Mouse (Mus musculus) fat pad, adult 2 months (tissue): ENCODE results near the gene Ccdc30.

ENCODE experiments used
- DNase-seq: peaks from one replicate; pipeline ENCODE4 v3.0.0-alpha.2; 2011; ENCODE audit warnings: low read depth, low spot score; ENCODE audit errors: extremely low read depth

Ccdc30 gene

DNA sequence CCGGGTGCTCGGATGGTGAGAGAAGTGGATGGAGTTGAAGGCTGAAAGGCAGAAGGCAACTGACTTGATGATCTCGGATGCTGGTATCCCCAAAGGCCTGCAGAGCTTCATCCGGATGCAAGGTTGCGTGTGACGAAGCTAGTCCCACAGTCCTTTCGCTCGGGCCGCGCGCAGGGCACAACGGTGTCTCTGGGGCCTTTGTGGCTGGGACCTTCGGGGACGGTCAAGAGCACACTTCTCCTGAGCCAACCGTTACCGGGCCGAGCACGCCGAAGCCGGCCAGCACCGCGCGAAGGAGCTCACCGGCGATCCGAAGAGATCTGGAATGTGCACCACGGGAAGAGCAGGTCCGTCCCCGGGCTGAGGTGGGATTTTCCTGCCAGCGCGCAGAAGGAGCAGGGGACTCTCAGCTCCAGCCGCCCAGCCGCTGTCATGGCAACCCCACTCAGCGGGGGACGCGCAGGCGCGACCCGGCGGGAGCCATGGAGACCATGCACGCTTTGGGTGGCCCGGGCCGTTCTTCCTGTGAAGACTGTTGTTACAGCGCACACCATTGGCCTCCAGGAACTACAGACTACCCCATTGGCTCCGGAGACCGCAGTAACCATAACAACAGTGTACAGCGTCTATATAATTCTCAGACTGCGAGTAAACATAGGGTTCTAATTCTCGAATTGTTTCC lies at the start of gene Ccdc30:
Ccdc30 (minus strand) TSS at position 450 of the 682 bp plus-strand sequence.
- no peak for DNase-seq

DNA sequence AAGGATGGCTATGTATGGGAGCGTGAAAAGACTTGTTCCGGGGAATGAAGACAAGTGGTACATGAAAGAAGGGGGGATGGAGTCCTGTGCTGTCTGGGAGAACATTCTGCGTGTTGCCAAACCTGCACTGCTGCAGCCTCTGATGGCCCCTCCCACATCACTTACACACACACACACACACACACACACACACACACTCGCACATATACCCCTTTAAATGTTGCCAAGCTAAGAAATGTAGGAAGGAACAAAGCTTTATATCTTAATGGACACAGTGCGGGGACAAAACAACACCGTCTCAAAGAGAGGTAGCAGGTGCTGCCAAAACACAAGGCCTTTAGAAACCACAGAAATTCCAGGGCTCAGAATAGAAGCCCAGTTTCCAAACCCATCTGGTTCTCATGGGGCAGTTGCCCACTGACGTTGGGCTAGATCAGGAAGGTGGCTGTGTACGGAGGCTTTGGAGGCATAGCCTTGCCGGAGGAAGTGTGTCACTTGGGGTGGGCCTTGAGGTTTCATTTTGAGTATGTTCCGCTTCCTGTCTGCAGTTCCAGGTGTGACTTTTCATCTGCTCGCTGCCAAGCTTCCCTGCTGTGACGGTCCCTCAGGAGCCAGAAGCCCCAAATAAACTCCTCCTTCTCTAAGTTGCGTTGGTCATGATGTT lies 48.6 kb upstream of the Ccdc30 start:
- DNase-seq, result no peak

DNA sequence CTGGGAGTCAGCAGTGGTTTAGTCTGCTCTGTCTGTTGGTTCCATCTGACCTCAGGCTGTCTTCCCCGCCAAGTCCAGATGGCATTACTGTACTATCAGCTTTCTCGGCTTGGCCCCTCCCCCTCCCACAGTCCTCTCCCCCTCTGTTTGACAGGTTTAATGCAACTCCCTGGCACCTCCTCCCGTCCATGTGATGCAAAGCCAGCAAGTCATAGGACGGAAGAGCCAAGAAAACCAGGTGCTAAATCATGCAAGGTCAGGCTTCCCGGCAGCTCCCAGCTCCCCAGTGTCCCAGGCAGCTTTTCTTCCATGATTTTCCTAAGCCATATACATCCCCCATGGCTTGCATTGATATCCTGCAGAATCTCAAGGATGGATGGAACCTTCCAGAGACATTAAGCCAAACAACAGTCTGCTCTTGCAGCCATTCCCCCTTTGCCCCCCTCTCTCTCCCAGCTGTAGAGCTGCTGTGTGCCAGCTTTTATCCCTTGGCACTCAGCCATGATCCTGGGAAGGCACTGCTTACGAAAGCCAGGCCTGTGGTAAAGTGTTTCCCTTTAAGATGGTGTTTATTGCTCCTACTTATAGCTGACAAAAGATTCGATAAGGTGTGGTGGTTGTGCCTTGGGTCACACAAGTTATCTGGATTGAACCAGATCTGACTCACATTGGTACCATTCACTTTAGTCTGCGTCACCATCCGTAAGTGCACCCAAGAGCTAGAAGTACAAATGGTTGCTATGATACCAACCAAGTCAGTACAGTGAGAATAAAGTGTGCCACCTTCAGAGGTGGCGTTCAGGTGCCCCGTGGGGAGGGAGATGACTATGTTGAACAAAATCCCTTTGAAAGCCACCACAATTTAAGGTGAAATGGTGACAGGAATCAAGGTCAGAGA lies 47.8 kb upstream of the Ccdc30 start:
- peak; percentile 52 for DNase-seq

DNA sequence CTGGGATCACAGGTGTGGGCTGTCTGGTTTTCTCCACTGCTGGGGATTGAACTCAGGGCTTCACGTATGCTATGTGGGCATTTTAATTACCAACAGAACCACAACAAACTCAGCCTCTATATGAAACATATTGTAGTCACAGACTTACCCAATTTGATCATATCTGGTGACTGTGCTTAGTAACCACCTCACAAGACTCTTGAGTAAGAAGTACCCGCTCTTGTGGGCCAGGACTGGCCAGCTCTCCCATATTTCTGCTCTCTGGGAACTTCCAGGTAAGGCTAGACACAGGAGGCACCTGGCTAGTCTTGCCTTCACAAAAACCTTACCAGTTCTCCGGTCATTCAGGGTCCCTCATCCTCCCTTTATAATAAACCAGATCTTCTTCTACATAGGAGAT lies 47.1 kb upstream of the Ccdc30 start:
- peak; percentile 40 for DNase-seq

DNA sequence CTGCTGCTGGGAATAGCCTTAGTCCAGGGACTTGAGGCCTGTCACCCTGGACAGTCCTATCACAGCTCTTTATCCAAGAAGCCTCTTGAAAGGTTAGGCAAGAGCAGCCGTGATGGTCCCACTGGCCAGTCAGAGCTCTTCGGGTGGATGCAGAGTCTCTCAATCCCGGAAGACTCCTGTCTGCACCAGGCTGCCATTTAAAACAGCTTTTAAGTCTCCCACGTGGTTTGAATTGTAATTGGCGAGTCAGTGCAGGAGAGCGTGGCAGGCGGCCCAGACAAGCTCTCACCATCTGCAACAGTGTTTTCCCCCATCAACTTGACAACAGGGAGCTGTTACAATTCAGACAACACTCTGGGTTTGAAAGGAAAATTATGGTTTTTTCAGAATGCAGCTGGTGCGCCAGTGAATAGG lies 45.4 kb upstream of the Ccdc30 start:
- no peak for DNase-seq

DNA sequence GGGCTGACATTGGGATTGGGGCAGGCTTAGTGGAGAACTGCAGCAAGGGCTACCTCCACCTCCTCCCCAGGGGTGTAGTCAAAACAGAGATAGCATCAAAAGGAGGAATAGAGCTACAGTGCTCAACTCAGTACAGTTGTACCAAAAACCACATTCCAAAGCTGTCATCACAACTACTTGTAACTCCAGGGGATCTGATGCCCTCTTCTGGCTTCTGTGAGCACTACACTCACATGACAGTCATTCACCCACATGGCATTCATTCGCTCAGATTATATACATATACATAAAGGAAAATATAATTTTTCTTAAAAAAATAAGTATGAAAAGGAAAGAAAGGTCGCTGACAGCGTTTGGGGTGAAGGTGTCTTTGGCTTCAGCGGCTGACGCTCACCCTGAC lies 45.0 kb upstream of the Ccdc30 start:
- DNase-seq, result no peak

DNA sequence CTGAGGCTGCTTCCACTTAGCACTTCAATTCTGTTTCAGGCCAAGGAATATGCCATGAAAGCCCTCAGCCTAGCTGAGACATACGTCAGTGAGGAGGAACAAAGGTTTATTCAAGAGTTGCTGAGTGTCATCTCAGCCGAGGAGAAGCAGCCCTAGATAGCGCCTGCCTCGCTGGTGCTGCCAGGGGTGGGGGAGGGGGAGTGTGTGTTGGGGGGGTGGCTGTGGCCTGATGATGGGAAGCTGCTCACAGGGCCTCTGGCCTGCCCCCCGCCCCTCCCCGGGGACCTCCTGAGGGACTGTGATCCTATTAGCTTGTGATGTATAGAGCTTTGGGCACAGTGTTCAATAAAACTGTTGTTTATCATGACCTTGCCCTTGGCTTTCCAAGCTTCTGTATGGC lies 38.2 kb upstream of the Ccdc30 start:
- DNase-seq, result no peak

DNA sequence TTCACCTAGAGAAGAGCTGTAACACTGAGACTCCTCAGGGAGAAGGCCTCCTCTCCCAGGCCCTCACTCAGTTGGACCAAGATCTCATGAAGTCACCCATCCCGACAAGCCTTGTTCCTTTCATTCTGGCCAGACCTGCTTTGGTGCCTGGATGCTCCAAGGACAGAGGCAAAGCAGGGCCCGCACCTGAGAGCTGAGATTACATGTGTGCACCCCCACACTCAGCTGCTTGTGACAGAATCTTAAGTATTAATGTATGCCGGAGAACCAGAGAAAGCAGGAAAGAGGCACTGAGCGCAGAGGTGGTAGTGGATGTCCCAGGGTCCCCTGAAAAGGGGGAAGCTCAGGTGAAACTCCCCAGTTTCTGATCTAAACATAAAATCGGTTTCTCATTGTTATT lies 37.8 kb upstream of the Ccdc30 start:
- DNase-seq, result no peak

DNA sequence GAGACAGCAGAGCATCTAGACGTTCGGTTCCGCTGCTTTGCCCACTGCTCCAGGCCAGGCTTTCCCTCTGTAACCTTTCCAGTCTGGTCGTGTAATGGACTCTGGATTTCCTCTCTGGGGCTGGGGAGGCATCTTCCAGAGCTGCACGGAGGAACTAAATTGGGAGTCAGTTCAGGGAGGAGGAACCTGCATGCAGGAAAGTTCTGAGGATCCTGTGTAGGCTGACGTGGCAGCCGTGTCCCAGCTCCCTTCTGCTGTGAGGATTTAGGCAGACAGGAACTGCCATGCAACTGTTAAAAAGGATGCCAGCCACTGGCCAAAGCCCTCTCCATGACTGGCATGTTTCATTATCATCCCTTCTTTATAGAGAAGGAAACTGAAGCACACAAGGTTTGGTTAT lies 35.1 kb upstream of the Ccdc30 start:
- DNase-seq, result no peak

DNA sequence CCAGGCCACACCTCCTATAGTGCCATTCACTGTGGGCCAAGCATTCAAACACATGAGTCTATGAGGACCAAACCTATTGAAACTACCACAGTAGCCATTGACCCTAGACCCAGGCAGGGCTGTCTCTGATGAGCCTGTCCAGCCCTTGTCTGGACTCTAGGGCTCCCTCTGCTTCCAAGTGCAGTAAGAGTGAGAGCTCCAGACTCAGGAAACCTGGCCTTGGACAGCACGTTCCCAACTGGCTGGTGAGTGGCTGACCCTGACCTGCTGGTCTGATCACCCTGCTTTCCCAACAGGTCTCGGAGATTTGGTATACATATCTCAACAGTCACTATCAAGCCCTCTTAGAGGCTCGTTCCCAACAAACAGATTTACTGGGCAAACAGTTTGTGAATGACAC lies 32.5 kb upstream of the Ccdc30 start:
- DNase-seq, result no peak

DNA sequence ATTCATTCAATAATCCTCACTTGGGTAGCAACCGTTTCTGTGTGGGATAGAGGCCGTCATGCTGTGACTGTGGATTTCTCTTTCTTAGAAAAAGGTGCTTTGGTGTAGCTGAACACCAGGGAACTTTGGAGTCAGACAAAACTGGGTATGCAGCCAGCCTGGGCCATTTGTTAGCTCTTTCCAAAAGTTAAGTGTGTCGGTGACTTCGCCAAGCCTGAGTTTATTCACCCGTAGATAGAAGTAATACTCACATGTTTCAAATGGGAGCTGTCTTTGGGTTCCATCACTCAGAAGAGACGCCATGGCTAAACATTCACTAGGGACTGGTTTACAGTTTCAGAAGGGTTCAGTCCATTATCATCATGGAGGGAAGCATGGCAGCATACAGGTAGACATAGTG lies 31.9 kb upstream of the Ccdc30 start:
- no peak for DNase-seq

DNA sequence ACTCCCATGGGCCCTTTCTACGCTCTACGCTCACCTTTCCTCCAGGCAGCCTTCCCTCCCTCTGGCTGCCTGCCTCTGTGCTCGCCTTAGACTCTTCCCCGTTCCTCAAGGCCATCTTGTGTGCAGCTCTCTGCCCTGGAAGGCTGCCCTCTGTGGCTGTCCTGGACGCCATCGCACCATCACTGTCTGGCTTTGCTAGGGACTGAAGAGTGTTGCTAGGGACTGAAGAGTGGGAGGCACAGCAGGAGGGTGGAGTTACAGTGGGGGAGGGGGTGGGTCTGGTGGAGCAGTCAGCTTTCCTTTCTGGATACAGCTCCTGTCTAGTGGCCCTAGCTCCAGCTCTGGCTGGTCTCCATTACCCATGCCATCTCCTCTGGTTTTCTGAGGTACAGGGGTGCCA lies 27.2 kb upstream of the Ccdc30 start:
- no peak for DNase-seq

DNA sequence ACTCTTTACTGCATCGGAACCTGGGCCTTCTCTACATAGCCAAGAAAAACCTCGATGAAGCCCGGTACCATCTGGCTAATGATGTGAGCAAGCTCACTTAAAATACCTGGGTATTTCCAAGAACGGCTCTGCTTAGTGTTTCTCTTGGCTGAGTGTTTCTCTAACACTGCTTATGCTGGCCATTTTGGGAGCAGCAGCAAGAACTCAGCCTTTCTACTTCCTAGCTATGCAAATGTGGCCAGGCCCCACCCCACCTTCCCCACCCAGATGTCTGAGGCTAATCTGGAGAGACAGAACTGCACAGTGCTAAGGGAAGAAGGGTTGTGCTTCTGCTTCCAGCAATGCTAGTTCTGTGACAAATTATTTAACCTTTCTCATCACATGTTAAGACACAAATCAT lies 26.5 kb upstream of the Ccdc30 start:
- no peak for DNase-seq

DNA sequence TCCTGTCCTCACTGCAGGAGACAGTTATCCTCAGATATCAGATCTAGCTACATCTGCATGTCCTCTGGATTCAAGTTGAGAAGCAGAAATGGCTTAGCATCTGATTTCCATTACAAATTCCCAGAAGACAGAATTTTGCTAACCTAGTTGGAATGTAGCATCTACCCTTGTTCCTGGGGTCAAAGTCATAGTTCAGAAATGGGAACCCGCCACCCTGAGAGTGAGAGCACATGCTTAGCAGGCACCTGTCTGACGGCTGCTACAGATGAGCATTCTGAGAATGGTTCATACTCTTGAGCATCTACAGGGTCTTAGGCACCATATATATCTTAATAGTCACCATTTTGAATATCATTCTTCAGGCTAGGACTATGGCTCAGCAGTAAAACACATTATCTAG lies 22.6 kb upstream of the Ccdc30 start:
- DNase-seq, result no peak

DNA sequence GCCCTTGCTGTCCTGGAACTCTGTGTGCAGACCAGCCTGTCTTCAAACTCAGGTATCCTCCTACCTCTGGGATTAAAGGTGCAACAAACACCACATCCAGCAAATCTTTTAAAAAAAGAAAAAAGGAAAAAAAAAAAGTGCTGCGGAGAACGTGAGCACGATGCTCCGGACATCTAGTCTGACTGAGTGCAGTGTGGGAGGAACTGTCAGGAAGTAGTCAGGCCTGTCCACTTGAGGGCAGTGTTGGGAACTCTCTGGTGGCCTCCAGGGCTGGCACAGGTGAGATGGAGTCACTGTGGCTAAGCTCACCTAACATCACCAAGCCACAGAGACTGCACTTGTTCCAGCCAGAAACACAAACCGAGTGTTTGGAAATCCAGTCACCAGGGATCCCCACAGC lies 15.4 kb upstream of the Ccdc30 start:
- DNase-seq, result no peak

DNA sequence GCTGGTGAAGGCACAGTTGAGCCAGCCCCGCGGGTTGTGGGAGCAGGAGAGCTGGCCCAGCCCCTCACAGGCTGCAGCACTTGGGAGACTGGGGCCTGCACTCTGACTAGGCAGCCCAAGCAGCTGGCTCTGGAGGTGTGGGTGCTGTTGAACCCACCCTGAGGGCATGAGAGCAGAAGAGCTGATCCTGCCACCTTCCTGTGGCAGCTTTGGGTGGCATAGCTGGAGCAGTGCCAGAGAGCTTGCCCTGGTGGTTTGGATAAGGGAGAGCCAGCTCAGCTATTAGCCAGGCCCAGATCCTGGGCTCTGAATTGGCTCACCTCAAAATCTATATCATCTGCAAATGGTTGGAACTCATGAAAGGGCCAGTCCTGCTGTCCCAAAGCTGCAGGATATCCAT lies 12.4 kb upstream of the Ccdc30 start:
- no peak for DNase-seq

DNA sequence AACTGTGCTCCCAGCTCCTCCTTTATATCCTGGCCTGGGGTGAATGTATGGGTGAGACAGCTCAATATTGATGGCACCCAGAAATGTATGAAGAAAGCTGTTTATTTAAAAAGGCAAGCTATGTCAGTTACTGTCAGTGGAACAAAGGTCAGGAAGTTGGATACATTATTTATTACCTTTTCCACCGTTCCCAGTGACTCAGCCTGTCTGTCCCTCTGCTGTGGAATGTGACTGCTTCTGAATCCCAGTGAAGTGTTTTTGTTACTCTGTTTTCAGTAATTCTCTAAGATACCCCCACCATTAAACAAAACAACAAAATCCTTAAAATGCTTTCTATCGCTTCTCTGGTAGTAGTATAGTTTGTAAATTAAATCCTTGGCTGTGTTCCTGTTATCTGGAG lies 10.3 kb upstream of the Ccdc30 start:
- DNase-seq, result no peak

DNA sequence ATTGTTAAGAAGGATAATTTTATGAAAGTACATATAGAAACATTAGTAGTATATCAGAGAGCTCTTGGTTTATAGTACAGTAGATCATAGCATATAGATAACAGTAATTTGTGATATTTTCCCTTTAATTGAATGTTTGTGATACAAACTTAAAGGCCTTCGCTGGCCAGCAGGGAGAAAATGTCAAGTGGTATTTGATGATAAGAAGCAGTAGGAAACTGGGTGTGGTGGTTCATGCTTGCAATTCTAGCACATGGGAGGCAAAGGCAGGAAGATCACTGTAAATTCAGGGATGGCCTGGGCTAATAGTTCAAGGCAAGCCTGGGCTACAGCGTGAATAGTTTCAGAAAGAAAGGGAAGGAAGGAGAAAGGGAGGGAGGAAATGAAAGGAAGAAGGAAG lies 9.8 kb upstream of the Ccdc30 start:
- no peak for DNase-seq

DNA sequence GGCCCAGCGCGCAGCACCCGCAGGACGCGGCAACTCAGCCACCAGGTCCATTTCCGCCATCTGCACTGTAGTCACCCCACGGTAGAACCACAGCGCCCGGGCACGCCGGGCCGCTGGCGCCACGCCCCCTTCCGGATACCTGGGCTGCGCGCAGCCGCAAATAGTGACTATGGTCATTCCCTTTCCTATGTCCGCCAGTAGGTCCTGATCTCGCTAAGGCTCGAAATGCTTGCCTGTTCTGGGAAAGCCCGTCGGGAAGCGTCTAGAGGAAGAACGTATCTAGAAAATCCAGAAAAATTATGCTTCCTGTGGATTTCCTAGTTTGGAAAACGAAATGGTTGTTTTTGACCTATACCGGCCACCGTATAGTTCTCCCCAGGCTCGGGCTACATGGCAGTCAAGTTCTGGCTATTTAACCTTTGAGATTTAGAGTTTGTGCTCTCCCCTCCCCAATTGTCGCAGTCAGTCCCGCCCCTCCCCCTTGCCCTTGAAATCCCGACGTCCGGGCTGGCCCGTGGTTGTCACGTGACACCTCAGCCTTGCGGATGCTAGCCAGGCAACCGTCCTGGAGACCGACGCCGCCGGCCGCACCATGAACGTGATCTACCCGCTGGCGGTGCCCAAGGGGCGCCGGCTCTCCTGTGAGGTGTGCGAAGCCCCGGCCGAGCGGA lies 7.1 kb upstream of the Ccdc30 start, which contains the start of the genes Ppcs and Zmynd12:
Ppcs (minus strand) TSS at position 127 of the 671 bp plus-strand sequence.
Zmynd12 (plus strand) TSS at position 521 of the 671 bp plus-strand sequence.
- no peak for DNase-seq

DNA sequence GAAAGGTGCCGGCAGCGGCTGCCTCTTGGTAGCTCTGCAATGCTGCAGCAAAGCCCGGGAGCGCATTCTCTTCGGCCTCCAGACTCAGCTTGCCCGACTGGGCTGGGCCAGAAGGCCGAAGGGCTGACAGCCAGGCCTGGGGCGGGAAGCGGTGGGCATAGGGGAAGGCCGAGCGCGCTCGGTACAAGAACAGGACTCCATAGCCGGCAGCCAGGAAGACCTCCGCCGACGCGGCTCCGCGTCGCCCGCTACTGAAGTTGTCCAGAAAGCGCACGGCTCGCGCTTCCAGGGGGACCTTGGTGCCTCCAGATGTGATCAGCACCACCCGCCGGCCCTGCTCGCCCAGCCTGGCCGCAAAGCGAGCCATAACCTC lies 6.6 kb upstream of the Ccdc30 start:
- DNase-seq, result no peak

DNA sequence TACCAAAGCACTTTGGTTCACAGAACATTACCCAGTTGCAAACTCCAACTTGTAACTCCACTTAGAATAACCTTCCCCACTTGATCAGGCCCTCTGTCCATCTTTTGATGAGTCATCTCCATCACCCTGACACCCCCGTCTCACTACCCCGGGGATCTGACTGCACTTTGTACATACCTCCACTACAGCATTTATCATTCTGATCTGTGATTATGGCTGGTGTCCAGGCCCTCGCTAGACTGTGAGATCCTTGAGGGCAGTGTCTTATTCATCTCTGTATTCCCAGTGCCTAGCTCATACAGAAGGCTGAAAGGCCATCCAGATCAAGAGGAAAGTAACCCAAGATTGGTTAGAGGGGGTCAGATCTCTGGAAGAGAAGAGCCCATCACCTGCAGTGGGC lies 5.9 kb upstream of the Ccdc30 start:
- no peak for DNase-seq
